Mouse (Mus musculus): Measurements from ENCODE around the gene Scn1a.

Gene Scn1a

DNA sequence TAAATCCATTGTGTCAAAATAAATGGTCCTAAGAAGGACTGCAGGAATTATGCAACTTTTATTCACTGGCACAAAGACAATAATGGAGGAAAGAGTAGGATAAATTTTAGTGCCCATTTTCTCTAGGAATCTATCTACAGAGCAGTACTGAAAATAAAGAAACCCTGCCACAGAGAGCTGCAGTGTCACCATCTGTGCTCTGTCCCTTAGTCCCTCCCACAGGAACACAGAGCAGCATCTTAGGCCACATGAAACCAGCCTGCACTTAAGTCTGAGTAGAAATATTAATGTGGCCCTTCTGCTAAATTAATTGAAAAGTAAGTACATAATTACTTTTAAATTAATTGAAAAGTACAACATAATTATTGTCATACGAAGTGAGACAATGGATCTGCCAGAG is 196.6 kb downstream of the Scn1a start:
- DNase-seq (ENCODE audit: low read depth, low spot score): no peak

DNA sequence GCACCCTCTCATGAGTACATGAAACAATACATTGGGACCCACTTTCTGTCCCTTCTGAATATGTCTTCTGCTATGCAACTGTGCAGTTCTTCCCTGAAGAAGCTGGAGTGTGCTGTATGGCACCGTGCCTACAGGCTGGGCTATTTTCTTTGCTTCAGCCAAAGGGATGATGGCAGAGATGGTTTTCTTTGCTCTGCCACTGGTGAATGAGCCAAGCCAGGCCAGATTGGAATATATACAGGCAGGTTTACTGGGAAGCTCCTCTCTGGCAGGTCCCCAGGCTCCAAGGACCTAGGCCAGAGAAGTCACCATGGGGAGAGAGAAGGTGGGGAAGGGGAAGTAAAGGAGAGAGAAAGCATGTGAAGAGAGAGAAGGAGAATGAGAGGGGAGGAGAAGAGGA is 200.3 kb downstream of the Scn1a start:
- DNase-seq (ENCODE audit: low read depth, low spot score): no peak

DNA sequence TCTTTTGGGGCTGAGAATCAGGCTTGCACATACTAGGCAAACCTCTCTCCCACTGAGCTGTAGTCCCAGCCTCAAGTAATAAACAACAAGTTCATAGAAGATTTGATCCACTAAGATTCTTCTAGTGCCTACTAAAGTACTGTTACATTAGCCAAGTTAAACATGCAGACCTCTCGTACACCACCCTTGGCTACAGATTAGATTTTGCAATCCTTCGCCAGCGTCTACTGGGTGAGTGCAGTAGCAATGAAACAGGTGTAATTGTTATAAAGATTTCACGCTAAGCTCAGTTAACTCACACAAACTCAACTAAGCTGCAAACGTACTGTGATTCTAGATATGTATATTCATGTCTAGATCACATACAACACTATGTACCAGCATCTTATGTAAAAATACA is 201.8 kb downstream of the Scn1a start:
- DNase-seq (ENCODE audit: low read depth, low spot score): no peak

DNA sequence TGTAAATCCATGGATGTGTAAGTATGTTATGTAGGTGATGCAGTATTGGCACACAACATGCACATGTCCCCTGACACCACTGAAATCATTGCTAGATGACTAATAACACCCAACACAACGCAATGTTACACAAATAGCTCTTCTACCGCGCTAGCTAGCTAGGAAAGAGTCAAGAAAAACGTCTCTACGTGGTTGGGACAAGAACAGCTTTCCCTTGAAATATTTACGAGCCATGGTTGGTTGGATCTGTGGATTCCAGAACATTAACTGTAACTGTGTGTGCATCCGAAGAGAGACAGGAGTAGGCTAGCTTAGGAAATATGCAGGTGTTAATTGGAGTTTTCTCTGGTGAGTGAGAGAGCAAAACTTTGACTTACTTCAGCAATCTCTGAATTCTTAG is 219.7 kb downstream of the Scn1a start:
- no peak for DNase-seq (ENCODE audit: low read depth, low spot score)
